Mouse (Mus musculus) embryonic facial prominence, embryonic 11.5 days (tissue): ENCODE results near the gene Camk2g. TPM values are rescaled to one million over a fixed set of nuclear protein-coding genes. Genes with fewer than 3 reads are reported as not detected.

Experiments used
- ATAC-seq: fragments of 200-750 bp; cut with Nextera tagmentation; replicated peaks from 2 replicates; pipeline ENCODE4 v1.8.0; 2017; ENCODE audit warnings: low read depth; ENCODE audit not compliant: insufficient number of reproducible peaks, low FRiP score, low TSS enrichment
- DNase-seq: peaks from one replicate; pipeline ENCODE4 v3.0.0-alpha.2; 2015; ENCODE audit warnings: low spot score
- H3K27ac ChIP-seq: fragments of 300-500 bp; sonication (generic); replicated peaks from 2 replicates; pipeline ENCODE4 v1.5.1; 2014; ENCODE audit warnings: mild to moderate bottlenecking, low read depth, low read length, control low read depth
- H3K27me3 ChIP-seq: fragments of 300-500 bp; sonication (generic); 2 replicates; pipeline ENCODE4 v1.6.1; 2014; ENCODE audit warnings: mild to moderate bottlenecking, low read length, moderate library complexity, mixed read lengths; ENCODE audit not compliant: control insufficient read depth, insufficient read depth
- H3K36me3 ChIP-seq: fragments of 300-500 bp; sonication (generic); replicated peaks from 2 replicates; pipeline ENCODE4 v1.6.1; 2014; ENCODE audit warnings: low read depth, mild to moderate bottlenecking, low read length, moderate library complexity, mixed read lengths; ENCODE audit not compliant: control insufficient read depth, insufficient read depth
- H3K4me1 ChIP-seq: fragments of 300-500 bp; sonication (generic); 2 replicates; pipeline ENCODE4 v1.6.1; 2014; ENCODE audit warnings: low read length, mixed read lengths; ENCODE audit not compliant: control insufficient read depth, insufficient read depth
- H3K4me2 ChIP-seq: fragments of 300-500 bp; sonication (generic); 2 replicates; pipeline ENCODE4 v1.6.1; 2014; ENCODE audit warnings: low read depth, mild to moderate bottlenecking, control low read depth, low read length, moderate library complexity
- H3K4me3 ChIP-seq: fragments of 300-500 bp; sonication (generic); 2 replicates; pipeline ENCODE4 v1.5.1; 2014; ENCODE audit warnings: low read depth, low read length, control low read depth
- H3K9ac ChIP-seq: fragments of 300-500 bp; sonication (generic); replicated peaks from 2 replicates; pipeline ENCODE4 v1.6.1; 2014; ENCODE audit warnings: mild to moderate bottlenecking, control low read depth, low read length
- H3K9me3 ChIP-seq: fragments of 300-500 bp; sonication (generic); replicated peaks from 2 replicates; pipeline ENCODE4 v1.6.1; 2016; ENCODE audit warnings: mild to moderate bottlenecking, low read length, inconsistent platforms, mixed read lengths; ENCODE audit not compliant: control insufficient read depth
- WGBS: fragments of 180-500 bp; shearing (Covaris S2); extraction: QIAGEN DNeasy Blood & Tissue Kit; methylation state at CpG from one replicate; pipeline ENCODE4 v1.1.7; 2014; 5-methylcytosine and 5-hydroxymethylcytosine counted together
- polyA plus RNA-seq: library from polyadenylated mRNA; unstranded; fragments of >200 nt; fragmentation: Nextera tagmentation; extraction: Ambion mirVana; gene quantifications from 2 replicates; pipeline ENCODE4 v1.2.1, GENCODE M21; 2014

The Camk2g gene
- polyA plus RNA-seq, 1 experiment from 2014 or later = 47.1 TPM

GRCm38 (mm10) chr14:20730853-20731602, 62.9 kb downstream of the Camk2g start:
- Histone ChIP-seq H3K27me3 (no peaks in the 10 kb centered on the region), H3K4me3 (no peak overlapping the region), H3K9me3 (no peaks in the 10 kb centered on the region), H3K4me1 (no peaks in the 10 kb centered on the region), H3K36me3 (peaks cover 11% of the 10 kb centered on the region), H3K4me2 (no peak overlapping the region), H3K27ac (no peak overlapping the region), H3K9ac (no peak overlapping the region)
- ATAC-seq = no peak
- no peak for DNase-seq
- WGBS = 93% methylated on average over 9 of the region's 9 CpGs

GRCm38 (mm10) chr14:20729871-20730270, 64.0 kb downstream of the Camk2g start:
- no peak for ATAC-seq
- WGBS = 93% methylated on average over 9 of the region's 9 CpGs
- Histone ChIP-seq H3K27ac (no peak overlapping the region), H3K4me3 (no peak overlapping the region), H3K4me1 (no peaks in the 10 kb centered on the region), H3K9ac (no peak overlapping the region), H3K27me3 (no peaks in the 10 kb centered on the region), H3K9me3 (no peaks in the 10 kb centered on the region), H3K4me2 (no peak overlapping the region), H3K36me3 (peaks cover 9% of the 10 kb centered on the region)
- no peak for DNase-seq

GRCm38 (mm10) chr14:20725660-20726339, 68.1 kb downstream of the Camk2g start:
- ATAC-seq = no peak
- Histone ChIP-seq H3K9ac (no peak overlapping the region), H3K27me3 (no peaks in the 10 kb centered on the region), H3K9me3 (no peaks in the 10 kb centered on the region), H3K4me1 (no peaks in the 10 kb centered on the region), H3K36me3 (peaks cover 15% of the 10 kb centered on the region), H3K4me2 (no peak overlapping the region), H3K27ac (no peak overlapping the region), H3K4me3 (no peak overlapping the region)
- no peak for DNase-seq
- WGBS = 77% methylated on average over 6 of the region's 6 CpGs

GRCm38 (mm10) chr14:20724043-20724442, 69.8 kb downstream of the Camk2g start:
- ATAC-seq (no peak), DNase-seq (peak; percentile 74)
- no peaks in the 10 kb centered on the region for H3K9me3 ChIP-seq
- H3K27ac ChIP-seq = no peak overlapping the region
- H3K4me1 ChIP-seq = no peaks in the 10 kb centered on the region
- peaks cover 10% of the 10 kb centered on the region for H3K36me3 ChIP-seq
- 43% methylated on average over 5 of the region's 5 CpGs for WGBS
- no peak overlapping the region for H3K9ac ChIP-seq
- no peaks in the 10 kb centered on the region for H3K27me3 ChIP-seq
- H3K4me3 ChIP-seq = no peak overlapping the region
- no peak overlapping the region for H3K4me2 ChIP-seq

DNA sequence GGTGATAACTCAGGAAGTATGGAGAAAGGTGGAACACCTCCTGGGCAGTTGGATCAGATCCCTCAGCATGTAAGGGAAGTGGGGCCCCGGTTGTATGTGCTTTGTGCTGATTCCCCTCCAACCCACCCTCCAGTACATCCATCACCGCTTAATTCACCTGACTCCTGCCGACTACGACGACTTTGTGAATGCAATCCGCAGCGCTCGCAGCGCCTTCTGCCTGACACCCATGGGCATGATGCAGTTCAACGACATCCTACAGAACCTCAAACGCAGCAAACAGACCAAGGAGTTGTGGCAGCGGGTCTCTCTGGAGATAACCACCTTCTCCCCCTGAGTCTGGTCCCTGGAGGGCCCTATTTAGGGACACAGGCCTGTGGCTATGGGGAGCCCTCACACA, 70.9 kb downstream of the Camk2g start:
- DNase-seq (no peak), ATAC-seq (no peak)
- Histone ChIP-seq H3K4me3 (no peak overlapping the region), H3K9ac (no peak overlapping the region), H3K27ac (no peak overlapping the region), H3K4me1 (no peaks in the 10 kb centered on the region), H3K27me3 (no peaks in the 10 kb centered on the region), H3K4me2 (no peak overlapping the region), H3K36me3 (peaks cover 18% of the 10 kb centered on the region), H3K9me3 (no peaks in the 10 kb centered on the region)
- 94% methylated on average over 12 of the region's 12 CpGs for WGBS

GRCm38 (mm10) chr14:20721371-20721770, 72.5 kb downstream of the Camk2g start:
- H3K9ac ChIP-seq = no peak overlapping the region
- no peak overlapping the region for H3K4me2 ChIP-seq
- H3K9me3 ChIP-seq = no peaks in the 10 kb centered on the region
- 90% methylated on average over 4 of the region's 4 CpGs for WGBS
- no peak overlapping the region for H3K4me3 ChIP-seq
- DNase-seq (no peak), ATAC-seq (0 out of 2 replicates have a peak, but pooled peaks have one; percentile 42)
- H3K4me1 ChIP-seq = no peaks in the 10 kb centered on the region
- no peak overlapping the region for H3K27ac ChIP-seq
- no peaks in the 10 kb centered on the region for H3K27me3 ChIP-seq
- peaks cover 18% of the 10 kb centered on the region for H3K36me3 ChIP-seq

DNA sequence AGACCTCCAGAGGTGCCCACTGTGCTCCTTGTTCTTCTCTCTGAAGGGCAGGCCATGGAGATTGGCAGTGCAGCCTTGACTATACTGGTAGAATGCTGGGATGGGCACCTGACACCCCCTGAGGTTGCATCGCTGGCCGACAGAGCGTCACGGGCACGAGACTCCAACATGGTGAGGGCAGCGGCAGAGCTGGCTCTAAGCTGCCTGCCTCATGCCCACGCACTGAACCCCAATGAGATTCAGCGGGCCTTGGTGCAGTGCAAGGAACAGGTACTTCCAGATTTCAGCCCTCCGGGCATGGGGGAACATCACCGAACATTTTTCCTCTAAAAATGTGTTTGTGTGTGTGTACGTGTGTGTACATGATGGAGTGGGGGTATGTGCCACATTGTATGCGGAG, 74.1 kb downstream of the Camk2g start:
- no peaks in the 10 kb centered on the region for H3K27me3 ChIP-seq
- no peaks in the 10 kb centered on the region for H3K9me3 ChIP-seq
- no peak overlapping the region for H3K9ac ChIP-seq
- H3K4me2 ChIP-seq = no peak overlapping the region
- no peak overlapping the region for H3K4me3 ChIP-seq
- H3K36me3 ChIP-seq = peaks cover 27% of the 10 kb centered on the region
- WGBS = 91% methylated on average over 12 of the region's 12 CpGs
- no peak for ATAC-seq
- no peak for DNase-seq
- no peaks in the 10 kb centered on the region for H3K4me1 ChIP-seq
- no peak overlapping the region for H3K27ac ChIP-seq

- WGBS = 90% methylated on average over 10 of the region's 10 CpGs
- no peaks in the 10 kb centered on the region for H3K9me3 ChIP-seq
- DNase-seq (no peak), ATAC-seq (no peak)
- no peak overlapping the region for H3K4me3 ChIP-seq
- H3K4me2 ChIP-seq = no peak overlapping the region
- H3K36me3 ChIP-seq = peaks cover 33% of the 10 kb centered on the region
- no peaks in the 10 kb centered on the region for H3K27me3 ChIP-seq
- H3K4me1 ChIP-seq = no peaks in the 10 kb centered on the region
- no peak overlapping the region for H3K27ac ChIP-seq
- H3K9ac ChIP-seq = no peak overlapping the region
Observed at GRCm38 (mm10) chr14:20718443-20718842, 75.4 kb downstream of the Camk2g start.
